Mouse (Mus musculus) G1E (cell line): ENCODE measurements around the gene Ttc38.

Experiments
- CTCF ChIP-seq: IDR thresholded peaks from 2 replicates; pipeline ENCODE4 v1.5.1; 2012; ENCODE audit warnings: low read depth, low read length, inconsistent platforms, mixed read lengths
- GATA1 ChIP-seq: IDR thresholded peaks from 2 replicates; pipeline ENCODE4 v1.6.1; 2012; ENCODE audit warnings: borderline replicate concordance, low read length, inconsistent platforms, mixed read lengths
- POLR2AphosphoS5 ChIP-seq: IDR thresholded peaks from 2 replicates; pipeline ENCODE4 v1.6.1; 2012; ENCODE audit warnings: low read depth, low read length, inconsistent platforms; ENCODE audit not compliant: insufficient replicate concordance

DNA sequence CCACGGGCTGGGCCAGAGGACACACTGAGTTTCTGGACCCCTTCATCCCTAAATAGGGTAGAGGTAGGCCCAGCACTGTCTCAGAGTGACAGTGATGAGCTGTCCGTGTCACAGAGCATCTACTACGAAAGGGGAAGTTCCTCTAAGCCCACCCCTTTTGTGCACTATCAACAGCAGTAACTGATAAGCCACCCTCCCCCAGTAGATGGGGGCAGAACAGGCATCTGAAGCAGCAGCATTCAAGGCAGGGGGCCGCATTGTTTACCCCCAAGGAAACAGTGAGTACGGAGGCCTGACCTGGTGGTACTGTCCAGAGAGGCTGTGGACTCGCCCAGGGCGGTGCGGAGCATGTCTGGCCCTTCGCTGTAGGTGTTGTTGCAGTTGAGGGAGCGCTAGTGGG lies 70.4 kb downstream of the Ttc38 start:
- TF ChIP-seq CTCF (no peak), GATA1 (no peak), POLR2AphosphoS5 (no peak)
